Mouse (Mus musculus) ES-Bruce4 (cell line): ENCODE data around the gene E2f2. TPM values are rescaled to one million over a fixed set of nuclear protein-coding genes. Genes with fewer than 3 reads are reported as not detected.

Experiments
- H3K27ac ChIP-seq: 2 replicates; pipeline ENCODE4 v1.5.1; 2012; ENCODE audit warnings: low read length, inconsistent platforms; ENCODE audit not compliant: insufficient read depth
- H3K27me3 ChIP-seq: 2 replicates; pipeline ENCODE4 v1.6.1; 2012; ENCODE audit warnings: mild to moderate bottlenecking, low read length, inconsistent platforms; ENCODE audit not compliant: control insufficient read depth, poor library complexity, insufficient read depth, severe bottlenecking
- H3K36me3 ChIP-seq: 2 replicates; pipeline ENCODE4 v1.6.1; 2012; ENCODE audit warnings: inconsistent platforms, mild to moderate bottlenecking, low read length, moderate library complexity; ENCODE audit not compliant: control insufficient read depth, poor library complexity, insufficient read depth, severe bottlenecking
- H3K4me1 ChIP-seq: one replicate; pipeline ENCODE4 v1.8.1; 2011; ENCODE audit warnings: low read length; ENCODE audit not compliant: control insufficient read depth, insufficient read depth
- H3K4me3 ChIP-seq: 2 replicates; pipeline ENCODE4 v1.5.1; 2011; ENCODE audit warnings: low read depth, mild to moderate bottlenecking, low read length
- H3K9ac ChIP-seq: 2 replicates; pipeline ENCODE4 v1.6.1; 2012; ENCODE audit warnings: low read depth, mild to moderate bottlenecking, inconsistent platforms; ENCODE audit not compliant: poor library complexity, severe bottlenecking
- H3K9me3 ChIP-seq: replicated peaks from 2 replicates; pipeline ENCODE4 v1.6.1; 2012; ENCODE audit warnings: mild to moderate bottlenecking, low read length, inconsistent platforms; ENCODE audit not compliant: control insufficient read depth, poor library complexity, insufficient read depth, severe bottlenecking
- CTCF ChIP-seq: IDR thresholded peaks from one replicate; pipeline ENCODE4 v1.8.1; 2011; ENCODE audit warnings: low read depth, low read length
- EP300 ChIP-seq: IDR thresholded peaks from 2 replicates; pipeline ENCODE4 v1.6.1; 2011; ENCODE audit warnings: low read depth, low read length; ENCODE audit not compliant: insufficient read depth
- POLR2A ChIP-seq: IDR thresholded peaks from one replicate; pipeline ENCODE4 v1.8.1; 2011; ENCODE audit warnings: low read length; ENCODE audit not compliant: insufficient read depth
- polyA plus RNA-seq: library from polyadenylated mRNA; stranded (reverse); fragments of >200 nt; gene quantifications from 2 replicates; pipeline ENCODE4 v1.2.4, GENCODE M21; 2011; ENCODE audit warnings: low read depth; ENCODE audit not compliant: missing spikeins, insufficient read depth, insufficient read length

The E2f2 gene
- 3.1 and 6.3 TPM in 2 replicates for polyA plus RNA-seq

- no peaks in the 10 kb centered on the region for H3K9me3 ChIP-seq
- no peak for TF ChIP-seq POLR2A
- no peak for TF ChIP-seq EP300
- peak within 1 kb of the TSS; percentile 71 for H3K4me3 ChIP-seq
- no peaks in the 10 kb centered on the region for H3K27me3 ChIP-seq
- H3K4me1 ChIP-seq: peaks cover 13% of the 10 kb centered on the region
- H3K36me3 ChIP-seq: no peaks in the 10 kb centered on the region
- H3K27ac ChIP-seq: no peak within 1 kb of the TSS
- peak within 1 kb of the TSS; percentile 67 for H3K9ac ChIP-seq
Observed at GRCm38 (mm10) chr4:136172011-136172541, at the start of gene E2f2. Gene E2f2 (plus strand): TSS chr4:136172394.

- TF ChIP-seq EP300: no peak
- no peak for TF ChIP-seq POLR2A
- TF ChIP-seq CTCF: no peak
- H3K4me3 ChIP-seq: no peak overlapping the region
- no peaks in the 10 kb centered on the region for H3K36me3 ChIP-seq
- H3K4me1 ChIP-seq: no peaks in the 10 kb centered on the region
- H3K9ac ChIP-seq: no peak overlapping the region
- no peak overlapping the region for H3K27ac ChIP-seq
- no peaks in the 10 kb centered on the region; the same call in 1 of the 2 replicates for H3K27me3 ChIP-seq
- no peaks in the 10 kb centered on the region for H3K9me3 ChIP-seq
Observed at GRCm38 (mm10) chr4:136123111-136123791, 48.9 kb upstream of the E2f2 start.

- no peaks in the 10 kb centered on the region for H3K9me3 ChIP-seq
- no peaks in the 10 kb centered on the region for H3K36me3 ChIP-seq
- H3K4me1 ChIP-seq: no peaks in the 10 kb centered on the region
- no peaks in the 10 kb centered on the region; the same call in 1 of the 2 replicates for H3K27me3 ChIP-seq
- no peak overlapping the region for H3K9ac ChIP-seq
- no peak overlapping the region for H3K4me3 ChIP-seq
- TF ChIP-seq EP300: no peak
- TF ChIP-seq POLR2A: no peak
- TF ChIP-seq CTCF: no peak
- H3K27ac ChIP-seq: no peak overlapping the region
Observed at GRCm38 (mm10) chr4:136123792-136124161, 48.4 kb upstream of the E2f2 start.

GRCm38 (mm10) chr4:136124581-136124980 lies 47.6 kb upstream of the E2f2 start:
- no peak overlapping the region for H3K9ac ChIP-seq
- H3K4me3 ChIP-seq: no peak overlapping the region
- H3K27ac ChIP-seq: no peak overlapping the region
- no peaks in the 10 kb centered on the region for H3K9me3 ChIP-seq
- no peaks in the 10 kb centered on the region for H3K27me3 ChIP-seq
- H3K36me3 ChIP-seq: no peaks in the 10 kb centered on the region
- TF ChIP-seq POLR2A (no peak), EP300 (no peak), CTCF (no peak)
- H3K4me1 ChIP-seq: no peaks in the 10 kb centered on the region

GRCm38 (mm10) chr4:136125458-136125857 lies 46.7 kb upstream of the E2f2 start:
- H3K4me3 ChIP-seq: no peak overlapping the region
- no peaks in the 10 kb centered on the region for H3K36me3 ChIP-seq
- H3K9me3 ChIP-seq: 0 out of 2 replicates have a peak, but pooled peaks cover 3% of the 10 kb centered on the region
- no peak overlapping the region for H3K9ac ChIP-seq
- H3K27ac ChIP-seq: no peak overlapping the region
- H3K27me3 ChIP-seq: no peaks in the 10 kb centered on the region
- TF ChIP-seq EP300 (no peak), POLR2A (no peak), CTCF (no peak)
- no peaks in the 10 kb centered on the region for H3K4me1 ChIP-seq

- Histone ChIP-seq H3K4me3 (no peak overlapping the region), H3K4me1 (no peaks in the 10 kb centered on the region), H3K36me3 (no peaks in the 10 kb centered on the region), H3K27me3 (no peaks in the 10 kb centered on the region), H3K27ac (no peak overlapping the region), H3K9ac (no peak overlapping the region), H3K9me3 (0 out of 2 replicates have a peak, but pooled peaks cover 3% of the 10 kb centered on the region)
- no peak for TF ChIP-seq EP300
- TF ChIP-seq POLR2A: no peak
- no peak for TF ChIP-seq CTCF
Observed at GRCm38 (mm10) chr4:136126019-136126418, 46.2 kb upstream of the E2f2 start.
